Mouse (Mus musculus) limb, embryonic 11.5 days (tissue): ENCODE results near the gene Cxcr5. TPM values are rescaled to one million over a fixed set of nuclear protein-coding genes. Genes with fewer than 3 reads are reported as not detected.

Source experiments
- ATAC-seq: fragments of 200-750 bp; cut with Nextera tagmentation; 2 replicates; pipeline ENCODE4 v1.8.0; 2017; ENCODE audit warnings: low read depth; ENCODE audit not compliant: insufficient number of reproducible peaks, low FRiP score, low TSS enrichment
- DNase-seq: peaks from one replicate; pipeline ENCODE4 v3.0.0-alpha.2; 2015; ENCODE audit warnings: low spot score
- H3K27ac ChIP-seq: fragments of 300-500 bp; sonication (generic); replicated peaks from 2 replicates; pipeline ENCODE4 v1.5.1; 2014; ENCODE audit warnings: low read depth, mild to moderate bottlenecking, low read length
- H3K27me3 ChIP-seq: fragments of 300-500 bp; sonication (generic); 2 replicates; pipeline ENCODE4 v1.6.1; 2014; ENCODE audit warnings: mild to moderate bottlenecking, low read length, mixed read lengths; ENCODE audit not compliant: control insufficient read depth, insufficient read depth
- H3K36me3 ChIP-seq: fragments of 300-500 bp; sonication (generic); 2 replicates; pipeline ENCODE4 v1.6.1; 2014; ENCODE audit warnings: mild to moderate bottlenecking, low read length, moderate library complexity, mixed read lengths; ENCODE audit not compliant: control insufficient read depth, insufficient read depth
- H3K4me1 ChIP-seq: fragments of 300-500 bp; sonication (generic); 2 replicates; pipeline ENCODE4 v1.6.1; 2014; ENCODE audit warnings: low read length, mixed read lengths; ENCODE audit not compliant: control insufficient read depth, insufficient read depth
- H3K4me2 ChIP-seq: fragments of 300-500 bp; sonication (generic); 2 replicates; pipeline ENCODE4 v1.6.1; 2014; ENCODE audit warnings: low read depth, mild to moderate bottlenecking, moderate library complexity; ENCODE audit not compliant: severe bottlenecking
- H3K4me3 ChIP-seq: fragments of 300-500 bp; sonication (generic); 2 replicates; pipeline ENCODE4 v1.5.1; 2014; ENCODE audit warnings: low read depth, low read length
- H3K9ac ChIP-seq: fragments of 300-500 bp; sonication (generic); 2 replicates; pipeline ENCODE4 v1.6.1; 2014; ENCODE audit warnings: mild to moderate bottlenecking, low read length
- H3K9me3 ChIP-seq: fragments of 300-500 bp; sonication (generic); 2 replicates; pipeline ENCODE4 v1.6.1; 2016; ENCODE audit warnings: low read length; ENCODE audit not compliant: control insufficient read depth
- WGBS: fragments of 180-500 bp; shearing (Covaris S2); extraction: QIAGEN DNeasy Blood & Tissue Kit; methylation state at CpG from one replicate; pipeline ENCODE4 v1.1.7; 2014; 5-methylcytosine and 5-hydroxymethylcytosine counted together
- polyA plus RNA-seq: library from polyadenylated mRNA; unstranded; fragments of >200 nt; fragmentation: Nextera tagmentation; extraction: Ambion mirVana; gene quantifications from 2 replicates; pipeline ENCODE4 v1.2.1, GENCODE M21; 2014

Cxcr5 gene
- polyA plus RNA-seq, 1 experiment from 2014 or later: 0.05 TPM

DNA sequence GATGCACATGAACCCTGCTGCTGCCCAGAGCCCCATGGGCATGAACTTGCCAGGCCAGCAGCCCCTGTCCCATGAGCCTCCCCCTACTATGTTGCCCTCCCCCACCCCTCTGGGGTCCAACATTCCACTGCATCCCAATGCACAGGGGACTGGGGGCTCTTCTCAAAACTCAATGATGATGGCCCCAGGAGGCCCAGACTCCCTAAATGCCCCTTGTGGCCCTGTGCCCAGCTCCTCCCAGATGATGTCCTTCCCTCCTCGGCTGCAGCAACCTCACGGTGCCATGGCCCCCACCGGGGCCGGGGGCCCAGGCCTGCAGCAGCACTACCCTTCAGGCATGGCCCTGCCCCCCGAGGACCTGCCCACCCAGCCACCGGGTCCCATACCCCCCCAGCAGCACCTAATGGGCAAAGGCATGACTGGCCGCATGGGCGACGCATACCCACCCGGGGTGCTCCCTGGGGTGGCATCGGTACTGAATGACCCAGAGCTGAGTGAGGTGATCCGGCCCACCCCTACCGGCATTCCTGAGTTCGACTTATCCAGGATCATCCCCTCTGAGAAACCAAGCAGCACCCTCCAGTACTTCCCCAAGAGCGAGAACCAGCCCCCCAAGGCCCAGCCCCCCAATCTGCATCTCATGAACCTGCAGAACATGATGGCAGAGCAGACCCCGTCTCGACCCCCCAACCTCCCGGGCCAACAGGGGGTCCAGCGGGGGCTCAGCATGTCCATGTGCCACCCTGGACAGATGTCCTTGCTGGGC is 52.8 kb downstream of the Cxcr5 start:
- H3K4me3 ChIP-seq: no peak overlapping the region
- WGBS: 87% methylated on average over 19 of the region's 19 CpGs
- H3K9ac ChIP-seq: no peak overlapping the region
- H3K27ac ChIP-seq: 0 out of 2 replicates have a peak overlapping the region, but pooled peaks have one; percentile 1
- H3K4me2 ChIP-seq: no peak overlapping the region
- ATAC-seq: no peak
- peaks cover 20% of the 10 kb centered on the region for H3K36me3 ChIP-seq
- H3K27me3 ChIP-seq: 0 out of 2 replicates have a peak, but pooled peaks cover 2% of the 10 kb centered on the region
- H3K4me1 ChIP-seq: peaks cover 11% of the 10 kb centered on the region; the same call in 1 of the 2 replicates
- DNase-seq: no peak
- no peaks in the 10 kb centered on the region for H3K9me3 ChIP-seq

DNA sequence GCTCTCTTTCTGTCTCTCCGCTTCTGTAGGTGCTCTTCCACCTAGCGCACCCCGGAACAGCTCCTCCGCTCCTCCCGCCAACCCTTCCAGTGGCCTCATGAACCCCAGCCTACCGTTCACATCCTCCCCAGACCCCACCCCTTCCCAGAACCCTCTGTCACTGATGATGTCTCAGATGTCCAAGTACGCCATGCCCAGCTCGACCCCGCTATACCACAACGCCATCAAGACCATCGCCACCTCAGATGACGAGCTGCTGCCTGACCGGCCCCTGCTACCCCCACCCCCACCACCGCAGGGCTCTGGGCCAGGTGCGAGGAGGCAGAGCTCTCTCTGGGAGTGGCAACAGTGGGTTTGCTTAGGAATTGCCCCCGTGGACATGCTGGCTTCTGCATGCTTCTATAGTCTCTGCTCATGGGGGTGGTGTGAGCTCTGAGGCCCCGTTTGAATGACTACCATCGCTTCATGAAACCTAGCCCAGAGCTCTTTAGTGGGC is 53.5 kb downstream of the Cxcr5 start:
- Histone ChIP-seq H3K27ac (no peak overlapping the region), H3K27me3 (0 out of 2 replicates have a peak, but pooled peaks cover 2% of the 10 kb centered on the region), H3K9ac (no peak overlapping the region), H3K36me3 (peaks cover 20% of the 10 kb centered on the region), H3K9me3 (no peaks in the 10 kb centered on the region), H3K4me3 (no peak overlapping the region), H3K4me2 (no peak overlapping the region), H3K4me1 (peaks cover 11% of the 10 kb centered on the region; the same call in 1 of the 2 replicates)
- DNase-seq: no peak
- 83% methylated on average over 18 of the region's 18 CpGs for WGBS
- ATAC-seq: no peak

DNA sequence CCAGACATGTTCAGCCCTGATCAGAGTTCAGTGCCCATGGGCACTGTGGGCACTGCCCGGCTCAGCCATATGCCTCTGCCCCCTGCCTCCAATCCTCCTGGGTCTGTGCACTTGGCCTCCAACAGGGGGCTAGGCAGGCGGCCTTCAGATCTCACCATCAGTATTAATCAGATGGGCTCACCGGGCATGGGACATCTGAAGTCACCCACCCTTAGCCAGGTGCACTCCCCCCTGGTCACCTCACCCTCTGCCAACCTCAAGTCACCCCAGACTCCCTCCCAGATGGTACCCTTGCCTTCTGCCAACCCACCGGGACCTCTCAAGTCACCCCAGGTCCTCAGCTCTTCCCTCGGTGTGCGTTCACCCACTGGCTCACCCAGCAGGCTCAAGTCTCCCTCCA is 54.3 kb downstream of the Cxcr5 start:
- ATAC-seq: no peak
- WGBS: 93% methylated on average over 6 of the region's 6 CpGs
- H3K9ac ChIP-seq: no peak overlapping the region
- no peak for DNase-seq
- no peak overlapping the region for H3K4me3 ChIP-seq
- no peaks in the 10 kb centered on the region for H3K9me3 ChIP-seq
- peaks cover 20% of the 10 kb centered on the region for H3K36me3 ChIP-seq
- H3K4me1 ChIP-seq: peaks cover 11% of the 10 kb centered on the region; the same call in 1 of the 2 replicates
- H3K27me3 ChIP-seq: 0 out of 2 replicates have a peak, but pooled peaks cover 2% of the 10 kb centered on the region
- H3K27ac ChIP-seq: no peak overlapping the region
- H3K4me2 ChIP-seq: no peak overlapping the region

DNA sequence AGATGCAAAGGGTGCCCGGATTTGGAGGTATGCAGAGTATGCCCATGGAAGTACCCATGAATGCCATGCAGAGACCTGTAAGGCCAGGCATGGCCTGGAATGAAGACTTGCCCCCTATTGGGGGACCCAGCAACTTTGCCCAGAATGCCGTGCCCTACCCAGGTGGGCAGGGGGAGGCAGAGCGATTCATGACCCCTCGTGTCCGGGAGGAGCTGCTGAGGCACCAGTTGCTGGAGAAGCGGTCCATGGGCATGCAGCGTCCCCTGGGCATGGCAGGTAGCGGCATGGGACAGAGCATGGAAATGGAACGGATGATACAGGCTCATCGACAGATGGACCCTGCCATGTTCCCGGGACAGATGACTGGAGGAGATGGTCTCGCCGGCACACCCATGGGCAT is 55.1 kb downstream of the Cxcr5 start:
- peaks cover 16% of the 10 kb centered on the region for H3K4me1 ChIP-seq
- no peak for DNase-seq
- WGBS: 97% methylated on average over 13 of the region's 13 CpGs
- no peaks in the 10 kb centered on the region for H3K9me3 ChIP-seq
- no peak overlapping the region for H3K27ac ChIP-seq
- H3K27me3 ChIP-seq: 0 out of 2 replicates have a peak, but pooled peaks cover 2% of the 10 kb centered on the region
- no peak overlapping the region for H3K4me3 ChIP-seq
- peaks cover 20% of the 10 kb centered on the region for H3K36me3 ChIP-seq
- no peak overlapping the region for H3K9ac ChIP-seq
- no peak for ATAC-seq
- H3K4me2 ChIP-seq: no peak overlapping the region

DNA sequence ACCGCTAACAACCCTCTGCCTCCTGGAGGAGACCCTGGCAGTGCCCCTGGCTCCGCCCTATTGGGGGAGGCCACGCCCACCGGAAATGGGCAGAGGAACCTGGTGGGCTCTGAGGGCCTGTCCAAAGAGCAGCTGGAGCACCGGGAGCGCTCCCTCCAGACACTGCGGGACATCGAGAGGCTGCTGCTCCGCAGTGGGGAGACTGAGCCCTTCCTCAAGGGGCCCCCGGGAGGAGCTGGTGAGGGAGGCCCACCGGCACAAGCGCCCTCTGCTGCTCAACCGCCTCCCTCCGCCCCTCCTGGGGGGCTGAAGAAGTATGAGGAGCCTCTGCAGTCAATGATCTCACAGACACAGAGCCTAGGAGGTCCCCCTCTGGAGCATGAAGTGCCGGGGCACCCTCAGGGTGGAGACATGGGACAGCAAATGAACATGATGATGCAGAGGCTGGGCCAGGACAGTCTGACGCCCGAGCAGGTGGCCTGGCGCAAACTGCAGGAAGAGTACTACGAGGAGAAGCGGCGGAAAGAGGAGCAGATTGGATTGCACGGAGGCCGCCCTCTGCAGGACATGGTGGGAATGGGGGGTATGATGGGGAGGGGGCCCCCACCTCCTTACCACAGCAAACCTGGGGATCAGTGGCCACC is 55.7 kb downstream of the Cxcr5 start:
- no peak for DNase-seq
- 57% methylated on average over 23 of the region's 23 CpGs for whole genome bisulfite sequencing
- ATAC-seq: no peak
- 0 out of 2 replicates have a peak, but pooled peaks cover 2% of the 10 kb centered on the region for H3K27me3 ChIP-seq
- H3K4me3 ChIP-seq: no peak overlapping the region
- no peak overlapping the region for H3K27ac ChIP-seq
- peaks cover 22% of the 10 kb centered on the region for H3K4me1 ChIP-seq
- H3K9ac ChIP-seq: no peak overlapping the region
- H3K4me2 ChIP-seq: no peak overlapping the region
- no peaks in the 10 kb centered on the region for H3K9me3 ChIP-seq
- peaks cover 20% of the 10 kb centered on the region for H3K36me3 ChIP-seq

DNA sequence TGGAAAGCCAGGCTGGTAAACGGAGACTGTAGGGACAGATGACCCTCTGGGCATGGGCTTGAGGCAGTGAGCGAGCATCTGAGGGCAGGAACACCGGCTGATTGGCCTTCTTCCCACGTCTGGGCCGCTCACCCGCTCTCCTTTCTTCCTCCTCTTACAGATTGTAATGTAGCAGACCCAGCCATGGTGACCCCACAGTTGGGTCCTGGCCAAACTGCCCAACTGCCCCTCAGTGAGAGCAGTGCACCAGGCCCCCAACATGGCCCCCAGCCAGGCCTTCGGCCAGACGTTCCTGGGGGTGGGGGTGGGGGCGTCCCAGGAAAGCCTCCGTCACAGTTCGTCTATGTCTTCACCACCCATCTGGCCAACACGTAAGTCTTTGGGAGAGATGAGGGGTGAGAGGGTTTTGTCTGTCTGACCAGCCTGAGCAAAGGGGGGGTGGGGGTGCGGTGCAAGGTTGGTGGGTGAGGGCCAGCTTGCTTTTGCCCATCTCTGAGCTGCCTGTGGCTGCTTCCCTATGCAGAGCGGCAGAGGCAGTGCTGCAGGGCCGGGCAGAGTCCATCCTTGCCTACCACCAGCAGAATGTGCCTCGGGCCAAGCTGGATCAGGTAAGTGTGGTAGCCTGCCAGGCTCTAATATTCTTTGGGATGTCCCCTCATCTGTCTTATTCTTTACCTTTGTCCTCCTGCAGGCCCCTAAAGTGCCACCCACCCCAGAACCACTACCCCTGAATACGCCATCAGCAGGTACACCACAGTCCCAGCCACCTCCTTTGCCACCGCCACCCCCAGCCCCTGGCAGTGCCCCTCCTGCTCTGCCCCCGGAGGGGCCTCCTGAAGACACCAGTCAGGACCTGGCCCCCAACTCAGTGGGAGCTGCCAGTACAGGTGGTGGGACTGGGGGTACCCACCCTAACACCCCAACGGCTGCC is 56.5 kb downstream of the Cxcr5 start:
- Histone ChIP-seq H3K4me3 (no peak overlapping the region), H3K36me3 (peaks cover 20% of the 10 kb centered on the region), H3K27ac (no peak overlapping the region), H3K27me3 (0 out of 2 replicates have a peak, but pooled peaks cover 2% of the 10 kb centered on the region), H3K9me3 (no peaks in the 10 kb centered on the region), H3K9ac (no peak overlapping the region), H3K4me2 (no peak overlapping the region), H3K4me1 (peaks cover 30% of the 10 kb centered on the region)
- WGBS: 76% methylated on average over 20 of the region's 20 CpGs
- ATAC-seq: no peak
- DNase-seq: no peak

DNA sequence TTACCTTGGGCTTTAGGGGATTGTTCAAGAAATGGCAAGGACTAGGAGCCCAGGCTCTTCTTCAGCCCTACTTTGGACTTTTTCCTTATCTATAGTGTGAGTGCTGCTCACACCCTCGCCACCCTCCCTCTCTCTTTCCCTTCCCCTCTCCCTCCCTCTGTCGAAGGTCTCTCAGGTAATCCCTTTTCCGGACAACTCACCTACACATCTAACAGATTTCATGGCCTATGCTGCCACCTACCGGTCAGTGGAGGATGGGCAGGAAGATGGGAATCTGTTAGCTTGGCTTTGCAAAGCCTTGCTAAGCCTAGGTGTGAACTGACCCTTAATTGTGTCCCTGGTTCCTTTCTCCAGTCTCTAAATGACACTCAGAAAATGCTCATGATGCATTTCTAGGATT is 59.7 kb downstream of the Cxcr5 start:
- H3K4me3 ChIP-seq: peak overlapping the region; percentile 15
- H3K27me3 ChIP-seq: no peaks in the 10 kb centered on the region
- H3K9me3 ChIP-seq: no peaks in the 10 kb centered on the region
- WGBS: 0% methylated on average over 4 of the region's 4 CpGs
- H3K27ac ChIP-seq: peak overlapping the region; percentile 63; the same call in 1 of the 2 replicates
- peak; percentile 94 for DNase-seq
- peak overlapping the region; percentile 41; the same call in 1 of the 2 replicates for H3K4me2 ChIP-seq
- no peak for ATAC-seq
- H3K4me1 ChIP-seq: peaks cover 47% of the 10 kb centered on the region
- H3K9ac ChIP-seq: no peak overlapping the region
- H3K36me3 ChIP-seq: peaks cover 12% of the 10 kb centered on the region
